Mouse (Mus musculus) limb, embryonic 11.5 days (tissue): ENCODE measurements around the gene Fbf1. TPM values are rescaled to one million over a fixed set of nuclear protein-coding genes. Genes with fewer than 3 reads are reported as not detected.
A peak's percentile ranks its signal among the peaks of the same experiment; 100 is the strongest.
"Not testable (repeated sequence)": the region's sequence is repeated elsewhere in the genome, so short reads cannot be mapped to it uniquely, and the experiment has no call there.

Experiments
- ATAC-seq: fragments of 200-750 bp; cut with Nextera tagmentation; 2 replicates; pipeline ENCODE4 v1.8.0; 2017; ENCODE audit warnings: low read depth; ENCODE audit not compliant: insufficient number of reproducible peaks, low FRiP score, low TSS enrichment
- DNase-seq: peaks from one replicate; pipeline ENCODE4 v3.0.0-alpha.2; 2015; ENCODE audit warnings: low spot score
- H3K27ac ChIP-seq: fragments of 300-500 bp; sonication (generic); replicated peaks from 2 replicates; pipeline ENCODE4 v1.5.1; 2014; ENCODE audit warnings: low read depth, mild to moderate bottlenecking, low read length
- H3K27me3 ChIP-seq: fragments of 300-500 bp; sonication (generic); 2 replicates; pipeline ENCODE4 v1.6.1; 2014; ENCODE audit warnings: mild to moderate bottlenecking, low read length, mixed read lengths; ENCODE audit not compliant: control insufficient read depth, insufficient read depth
- H3K36me3 ChIP-seq: fragments of 300-500 bp; sonication (generic); 2 replicates; pipeline ENCODE4 v1.6.1; 2014; ENCODE audit warnings: mild to moderate bottlenecking, low read length, moderate library complexity, mixed read lengths; ENCODE audit not compliant: control insufficient read depth, insufficient read depth
- H3K4me1 ChIP-seq: fragments of 300-500 bp; sonication (generic); 2 replicates; pipeline ENCODE4 v1.6.1; 2014; ENCODE audit warnings: low read length, mixed read lengths; ENCODE audit not compliant: control insufficient read depth, insufficient read depth
- H3K4me2 ChIP-seq: fragments of 300-500 bp; sonication (generic); 2 replicates; pipeline ENCODE4 v1.6.1; 2014; ENCODE audit warnings: low read depth, mild to moderate bottlenecking, moderate library complexity; ENCODE audit not compliant: severe bottlenecking
- H3K4me3 ChIP-seq: fragments of 300-500 bp; sonication (generic); 2 replicates; pipeline ENCODE4 v1.5.1; 2014; ENCODE audit warnings: low read depth, low read length
- H3K9ac ChIP-seq: fragments of 300-500 bp; sonication (generic); 2 replicates; pipeline ENCODE4 v1.6.1; 2014; ENCODE audit warnings: mild to moderate bottlenecking, low read length
- H3K9me3 ChIP-seq: fragments of 300-500 bp; sonication (generic); 2 replicates; pipeline ENCODE4 v1.6.1; 2016; ENCODE audit warnings: low read length; ENCODE audit not compliant: control insufficient read depth
- WGBS: fragments of 180-500 bp; shearing (Covaris S2); extraction: QIAGEN DNeasy Blood & Tissue Kit; methylation state at CpG from one replicate; pipeline ENCODE4 v1.1.7; 2014; 5-methylcytosine and 5-hydroxymethylcytosine counted together
- polyA plus RNA-seq: library from polyadenylated mRNA; unstranded; fragments of >200 nt; fragmentation: Nextera tagmentation; extraction: Ambion mirVana; gene quantifications from 2 replicates; pipeline ENCODE4 v1.2.1, GENCODE M21; 2014

Fbf1 gene
- polyA plus RNA-seq, 1 experiment from 2014 or later, result 28.2 TPM

GRCm38 (mm10) chr11:116129993-116130487 is 37.9 kb downstream of the Fbf1 start:
- H3K9ac ChIP-seq, result peak overlapping the region; percentile 76
- 48% methylated on average over 8 of the region's 8 CpGs for WGBS
- peaks cover 7% of the 10 kb centered on the region; the same call in 1 of the 2 replicates for H3K36me3 ChIP-seq
- no peaks in the 10 kb centered on the region for H3K27me3 ChIP-seq
- DNase-seq (no peak), ATAC-seq (no peak; the same call in 1 of the 2 replicates)
- H3K27ac ChIP-seq, result no peak overlapping the region
- H3K9me3 ChIP-seq, result no peaks in the 10 kb centered on the region
- peaks cover 22% of the 10 kb centered on the region for H3K4me1 ChIP-seq
- peak overlapping the region; percentile 80 for H3K4me2 ChIP-seq
- peak overlapping the region; percentile 46 for H3K4me3 ChIP-seq

- Histone ChIP-seq H3K27me3 (no peaks in the 10 kb centered on the region), H3K4me3 (no peak overlapping the region), H3K4me2 (no peak overlapping the region), H3K9ac (no peak overlapping the region), H3K4me1 (peaks cover 22% of the 10 kb centered on the region), H3K36me3 (peaks cover 3% of the 10 kb centered on the region; the same call in 1 of the 2 replicates), H3K9me3 (no peaks in the 10 kb centered on the region), H3K27ac (no peak overlapping the region)
- WGBS, result 81% methylated on average over 9 of the region's 9 CpGs
- no peak for DNase-seq
- ATAC-seq, result no peak
These were observed 38.7 kb downstream of the Fbf1 start for GRCm38 (mm10) chr11:116129091-116129790.

GRCm38 (mm10) chr11:116127986-116128385 is 40.0 kb downstream of the Fbf1 start:
- Histone ChIP-seq H3K27me3 (no peaks in the 10 kb centered on the region), H3K4me2 (no peak overlapping the region; the same call in 1 of the 2 replicates), H3K9ac (peak overlapping the region; percentile 53; the same call in 1 of the 2 replicates), H3K27ac (no peak overlapping the region), H3K9me3 (no peaks in the 10 kb centered on the region), H3K4me3 (no peak overlapping the region), H3K4me1 (peaks cover 22% of the 10 kb centered on the region), H3K36me3 (no peaks in the 10 kb centered on the region; the same call in 1 of the 2 replicates)
- ATAC-seq, result no peak
- 78% methylated on average over 9 of the region's 9 CpGs for WGBS
- no peak for DNase-seq

- DNase-seq (peak; percentile 84), ATAC-seq (peak; percentile 57; the same call in 1 of the 2 replicates)
- no peaks in the 10 kb centered on the region; the same call in 1 of the 2 replicates for H3K36me3 ChIP-seq
- H3K27me3 ChIP-seq, result no peaks in the 10 kb centered on the region
- WGBS, result 27% methylated on average over 23 of the region's 23 CpGs
- peak within 1 kb of the TSS; percentile 53 for H3K9ac ChIP-seq
- peaks cover 22% of the 10 kb centered on the region for H3K4me1 ChIP-seq
- no peak within 1 kb of the TSS for H3K27ac ChIP-seq
- peak within 1 kb of the TSS; percentile 20 for H3K4me3 ChIP-seq
- H3K9me3 ChIP-seq, result no peaks in the 10 kb centered on the region
- peak within 1 kb of the TSS; percentile 39 for H3K4me2 ChIP-seq
These were observed 40.6 kb downstream of the Fbf1 start, which contains the start of gene Trim47 for GRCm38 (mm10) chr11:116127156-116127980. TSS of gene Trim47 (minus strand) at chr11:116127210.

- Histone ChIP-seq H3K36me3 (no peaks in the 10 kb centered on the region; the same call in 1 of the 2 replicates), H3K9me3 (no peaks in the 10 kb centered on the region), H3K4me2 (no peak overlapping the region), H3K27me3 (no peaks in the 10 kb centered on the region), H3K9ac (no peak overlapping the region), H3K4me1 (peaks cover 22% of the 10 kb centered on the region), H3K27ac (no peak overlapping the region), H3K4me3 (no peak overlapping the region)
- WGBS, result 95% methylated on average over 15 of the region's 15 CpGs
- DNase-seq (no peak), ATAC-seq (no peak)
These were observed 41.7 kb downstream of the Fbf1 start for GRCm38 (mm10) chr11:116126261-116126660.

GRCm38 (mm10) chr11:116121731-116122245 is 46.2 kb downstream of the Fbf1 start:
- H3K4me2 ChIP-seq, H3K9ac ChIP-seq, H3K27ac ChIP-seq, H3K9me3 ChIP-seq, ATAC-seq, H3K27me3 ChIP-seq, H3K4me3 ChIP-seq, H3K4me1 ChIP-seq, H3K36me3 ChIP-seq, DNase-seq: not testable (repeated sequence)
- WGBS, result 94% methylated on average over 8 of the region's 8 CpGs

GRCm38 (mm10) chr11:116117819-116118218 is 50.1 kb downstream of the Fbf1 start:
- no peak for ATAC-seq
- Histone ChIP-seq H3K27ac (no peak overlapping the region), H3K27me3 (no peaks in the 10 kb centered on the region), H3K4me1 (no peaks in the 10 kb centered on the region), H3K4me2 (no peak overlapping the region), H3K4me3 (no peak overlapping the region), H3K36me3 (no peaks in the 10 kb centered on the region), H3K9ac (no peak overlapping the region), H3K9me3 (no peaks in the 10 kb centered on the region)
- no peak for DNase-seq

GRCm38 (mm10) chr11:116117241-116117640 is 50.7 kb downstream of the Fbf1 start:
- WGBS, result 24% methylated on average over 12 of the region's 12 CpGs
- Histone ChIP-seq H3K27me3 (no peaks in the 10 kb centered on the region), H3K4me3 (no peak overlapping the region), H3K4me1 (no peaks in the 10 kb centered on the region), H3K36me3 (no peaks in the 10 kb centered on the region), H3K9ac (no peak overlapping the region), H3K27ac (no peak overlapping the region), H3K4me2 (no peak overlapping the region), H3K9me3 (no peaks in the 10 kb centered on the region)
- ATAC-seq (no peak), DNase-seq (peak; percentile 57)
